Mouse (Mus musculus): ENCODE measurements around the gene Gm13278.

GRCm38 (mm10) chr4:88841438-88841911 is 50.1 kb downstream of the Gm13278 start, which contains the start of gene Ifna4:
- TF ChIP-seq CTCF (IDR thresholded peaks at IDR 0.05; ENCODE audit: borderline replicate concordance, insufficient read depth, low read depth, low read length), result no peak
- TF ChIP-seq POLR2A (IDR thresholded peaks at IDR 0.05; ENCODE audit: borderline replicate concordance, insufficient read depth, low read length), result no peak
